Mouse (Mus musculus): ENCODE data around the gene Rsph14. TPM values are rescaled to one million over a fixed set of nuclear protein-coding genes. Genes with fewer than 3 reads are reported as not detected.
"Not testable (repeated sequence)": the region's sequence is repeated elsewhere in the genome, so short reads cannot be mapped to it uniquely, and the experiment has no call there.

Gene Rsph14
- polyA plus RNA-seq, 1 experiment from 2014 or later = not detected

GRCm38 (mm10) chr10:75048711-75049110 is 16.3 kb upstream of the Rsph14 start:
- 90% methylated on average over 7 of the region's 7 CpGs for WGBS

GRCm38 (mm10) chr10:75045831-75046230 is 13.4 kb upstream of the Rsph14 start:
- whole genome bisulfite sequencing = 93% methylated on average over 15 of the region's 15 CpGs
- no peak overlapping the region for H3K4me3 ChIP-seq (ENCODE audit: low read depth, low read length)
- H3K27me3 ChIP-seq (ENCODE audit: control insufficient read depth, insufficient read depth, low read length) = no peaks in the 10 kb centered on the region
- no peaks in the 10 kb centered on the region for H3K36me3 ChIP-seq (ENCODE audit: control insufficient read depth, insufficient read depth, low read length)
- no peak overlapping the region for H3K4me2 ChIP-seq (ENCODE audit: low read depth, severe bottlenecking)
- H3K27ac ChIP-seq (replicated peaks; ENCODE audit: low read depth, low read length) = no peak overlapping the region
- no peak overlapping the region for H3K9ac ChIP-seq (ENCODE audit: low read length)
- ATAC-seq (ENCODE audit: insufficient number of reproducible peaks, low FRiP score, low TSS enrichment, low read depth) (no peak), DNase-seq (ENCODE audit: low spot score) (no peak)
- no peaks in the 10 kb centered on the region for H3K9me3 ChIP-seq (ENCODE audit: control insufficient read depth, low read length)
- H3K4me1 ChIP-seq (ENCODE audit: control insufficient read depth, insufficient read depth, low read length) = no peaks in the 10 kb centered on the region

More at GRCm38 (mm10) chr10:75048711-75049110, 16.3 kb upstream of the Rsph14 start:
- no peak for DNase-seq (ENCODE audit: low spot score)
- H3K4me2 ChIP-seq (ENCODE audit: low read depth, severe bottlenecking) = no peak overlapping the region
- H3K4me3 ChIP-seq (ENCODE audit: low read depth, low read length) = no peak overlapping the region
- H3K4me1 ChIP-seq (ENCODE audit: control insufficient read depth, insufficient read depth, low read length) = no peaks in the 10 kb centered on the region
- no peak for ATAC-seq (ENCODE audit: insufficient number of reproducible peaks, low FRiP score, low TSS enrichment, low read depth)
- no peak overlapping the region for H3K9ac ChIP-seq (ENCODE audit: low read length)
- no peak overlapping the region for H3K27ac ChIP-seq (replicated peaks; ENCODE audit: low read depth, low read length)
- no peaks in the 10 kb centered on the region for H3K9me3 ChIP-seq (ENCODE audit: control insufficient read depth, low read length)
- H3K27me3 ChIP-seq (ENCODE audit: control insufficient read depth, insufficient read depth, low read length) = no peaks in the 10 kb centered on the region
- no peaks in the 10 kb centered on the region for H3K36me3 ChIP-seq (ENCODE audit: control insufficient read depth, insufficient read depth, low read length)

GRCm38 (mm10) chr10:75044459-75044858 is 12.1 kb upstream of the Rsph14 start:
- Histone ChIP-seq H3K4me2 (ENCODE audit: low read depth, severe bottlenecking) (no peak overlapping the region), H3K4me3 (ENCODE audit: low read depth, low read length) (no peak overlapping the region), H3K27me3 (ENCODE audit: control insufficient read depth, insufficient read depth, low read length) (no peaks in the 10 kb centered on the region), H3K36me3 (ENCODE audit: control insufficient read depth, insufficient read depth, low read length) (no peaks in the 10 kb centered on the region), H3K4me1 (ENCODE audit: control insufficient read depth, insufficient read depth, low read length) (no peaks in the 10 kb centered on the region), H3K27ac (replicated peaks; ENCODE audit: low read depth, low read length) (no peak overlapping the region), H3K9ac (ENCODE audit: low read length) (no peak overlapping the region), H3K9me3 (ENCODE audit: control insufficient read depth, low read length) (no peaks in the 10 kb centered on the region)
- no peak for ATAC-seq (ENCODE audit: insufficient number of reproducible peaks, low FRiP score, low TSS enrichment, low read depth)
- 34% methylated on average over 7 of the region's 7 CpGs for WGBS
- DNase-seq (ENCODE audit: low spot score) = no peak

- H3K36me3 ChIP-seq (ENCODE audit: control insufficient read depth, insufficient read depth, low read length); H3K27ac ChIP-seq (replicated peaks; ENCODE audit: low read depth, low read length); DNase-seq (ENCODE audit: low spot score); ATAC-seq (ENCODE audit: insufficient number of reproducible peaks, low FRiP score, low TSS enrichment, low read depth); H3K4me2 ChIP-seq (ENCODE audit: low read depth, severe bottlenecking); H3K9me3 ChIP-seq (ENCODE audit: control insufficient read depth, low read length); H3K4me3 ChIP-seq (ENCODE audit: low read depth, low read length); H3K4me1 ChIP-seq (ENCODE audit: control insufficient read depth, insufficient read depth, low read length); H3K9ac ChIP-seq (ENCODE audit: low read length); H3K27me3 ChIP-seq (ENCODE audit: control insufficient read depth, insufficient read depth, low read length): not testable (repeated sequence)
- WGBS = 11% methylated on average over 1 of the region's 1 CpGs
These were observed 9.7 kb upstream of the Rsph14 start for GRCm38 (mm10) chr10:75042060-75042459.

GRCm38 (mm10) chr10:75036883-75037379 is 4.5 kb upstream of the Rsph14 start, which contains the start of gene Rab36:
Rab36 (plus strand) TSS chr10:75037058.
- peaks cover 6% of the 10 kb centered on the region for H3K4me1 ChIP-seq (ENCODE audit: control insufficient read depth, insufficient read depth, low read length)
- H3K27me3 ChIP-seq (ENCODE audit: control insufficient read depth, insufficient read depth, low read length) = no peaks in the 10 kb centered on the region
- H3K36me3 ChIP-seq (ENCODE audit: control insufficient read depth, insufficient read depth, low read length) = no peaks in the 10 kb centered on the region
- ATAC-seq (ENCODE audit: insufficient number of reproducible peaks, low FRiP score, low TSS enrichment, low read depth) (peak; percentile 98), DNase-seq (ENCODE audit: low spot score) (peak; percentile 98)
- H3K9me3 ChIP-seq (ENCODE audit: control insufficient read depth, low read length) = no peaks in the 10 kb centered on the region
- H3K4me2 ChIP-seq (ENCODE audit: low read depth, severe bottlenecking) = peak within 1 kb of the TSS; percentile 71
- peak within 1 kb of the TSS; percentile 60 for H3K9ac ChIP-seq (ENCODE audit: low read length)
- peak within 1 kb of the TSS; percentile 33 for H3K4me3 ChIP-seq (ENCODE audit: low read depth, low read length)
- WGBS = under 1% methylated on average over 35 of the region's 36 CpGs
- peak within 1 kb of the TSS; percentile 23; the same call in 1 of the 2 replicates for H3K27ac ChIP-seq (replicated peaks; ENCODE audit: low read depth, low read length)

GRCm38 (mm10) chr10:75031345-75032114 is 856 bp downstream of the Rsph14 start:
- Histone ChIP-seq H3K9ac (ENCODE audit: low read length) (no peak overlapping the region), H3K4me1 (ENCODE audit: control insufficient read depth, insufficient read depth, low read length) (peaks cover 6% of the 10 kb centered on the region), H3K27me3 (ENCODE audit: control insufficient read depth, insufficient read depth, low read length) (no peaks in the 10 kb centered on the region), H3K36me3 (ENCODE audit: control insufficient read depth, insufficient read depth, low read length) (no peaks in the 10 kb centered on the region), H3K27ac (replicated peaks; ENCODE audit: low read depth, low read length) (no peak overlapping the region), H3K4me2 (ENCODE audit: low read depth, severe bottlenecking) (no peak overlapping the region), H3K9me3 (ENCODE audit: control insufficient read depth, low read length) (no peaks in the 10 kb centered on the region), H3K4me3 (ENCODE audit: low read depth, low read length) (no peak overlapping the region)
- WGBS = 72% methylated on average over 5 of the region's 5 CpGs
- ATAC-seq (ENCODE audit: insufficient number of reproducible peaks, low FRiP score, low TSS enrichment, low read depth) = no peak
- DNase-seq (ENCODE audit: low spot score) = no peak

GRCm38 (mm10) chr10:75030234-75030633 is 2.2 kb downstream of the Rsph14 start:
- Histone ChIP-seq H3K4me1 (ENCODE audit: control insufficient read depth, insufficient read depth, low read length) (peaks cover 6% of the 10 kb centered on the region; the same call in 1 of the 2 replicates), H3K4me3 (ENCODE audit: low read depth, low read length) (no peak overlapping the region), H3K9me3 (ENCODE audit: control insufficient read depth, low read length) (no peaks in the 10 kb centered on the region), H3K36me3 (ENCODE audit: control insufficient read depth, insufficient read depth, low read length) (no peaks in the 10 kb centered on the region), H3K27ac (replicated peaks; ENCODE audit: low read depth, low read length) (no peak overlapping the region), H3K9ac (ENCODE audit: low read length) (no peak overlapping the region), H3K27me3 (ENCODE audit: control insufficient read depth, insufficient read depth, low read length) (no peaks in the 10 kb centered on the region), H3K4me2 (ENCODE audit: low read depth, severe bottlenecking) (no peak overlapping the region)
- 82% methylated on average over 3 of the region's 3 CpGs for WGBS
- ATAC-seq (ENCODE audit: insufficient number of reproducible peaks, low FRiP score, low TSS enrichment, low read depth) (no peak), DNase-seq (ENCODE audit: low spot score) (no peak)

- DNase-seq (ENCODE audit: low spot score) (no peak), ATAC-seq (ENCODE audit: insufficient number of reproducible peaks, low FRiP score, low TSS enrichment, low read depth) (no peak)
- WGBS = 91% methylated on average over 3 of the region's 3 CpGs
- Histone ChIP-seq H3K27me3 (ENCODE audit: control insufficient read depth, insufficient read depth, low read length) (no peaks in the 10 kb centered on the region), H3K9ac (ENCODE audit: low read length) (no peak overlapping the region), H3K4me3 (ENCODE audit: low read depth, low read length) (no peak overlapping the region), H3K27ac (replicated peaks; ENCODE audit: low read depth, low read length) (no peak overlapping the region), H3K4me2 (ENCODE audit: low read depth, severe bottlenecking) (no peak overlapping the region), H3K36me3 (ENCODE audit: control insufficient read depth, insufficient read depth, low read length) (no peaks in the 10 kb centered on the region), H3K4me1 (ENCODE audit: control insufficient read depth, insufficient read depth, low read length) (peaks cover 6% of the 10 kb centered on the region; the same call in 1 of the 2 replicates), H3K9me3 (ENCODE audit: control insufficient read depth, low read length) (no peaks in the 10 kb centered on the region)
These were observed 2.7 kb downstream of the Rsph14 start for GRCm38 (mm10) chr10:75029677-75030076.
